Mouse (Mus musculus) left cerebral cortex, postnatal 10 days (tissue): ENCODE data around the gene Eml1. TPM values are rescaled to one million over a fixed set of nuclear protein-coding genes. Genes with fewer than 3 reads are reported as not detected.
A peak's percentile ranks its signal among the peaks of the same experiment; 100 is the strongest.

ENCODE experiments used
- DNase-seq, 2 experiments: peaks; one replicate each; pipeline ENCODE4 v3.0.0; 2021 to 2022; ENCODE audit warnings: low spot score in 2 of 2, mixed read lengths in 1 of 2; ENCODE audit errors: extremely low spot score in 1 of 2
- intact Hi-C: fragments of 180-260 bp; cut with DNase I; formaldehyde crosslinking; loops from one replicate; pipeline ENCODE4 v1.15.1; 2025
- total RNA-seq, 2 experiments: library from RNA; stranded (reverse); gene quantifications; 2 replicates each; pipeline ENCODE4 v1.2.3; 2021

Gene Eml1
- 10 to 100 TPM; 60.4 to 64.4 TPM for total RNA-seq

GRCm38 (mm10) chr12:108370596-108371428, at the start of gene Eml1:
Eml1 (plus strand) TSS chr12:108370957.
- DNase-seq: peak in 1 of 2 experiments; percentile 50
- intact Hi-C loops: no loop called here

GRCm38 (mm10) chr12:108326401-108326800, 44.4 kb upstream of the Eml1 start:
- DNase-seq: peak in 1 of 2 experiments; percentile 26
- intact Hi-C loops: no loop called here

DNA sequence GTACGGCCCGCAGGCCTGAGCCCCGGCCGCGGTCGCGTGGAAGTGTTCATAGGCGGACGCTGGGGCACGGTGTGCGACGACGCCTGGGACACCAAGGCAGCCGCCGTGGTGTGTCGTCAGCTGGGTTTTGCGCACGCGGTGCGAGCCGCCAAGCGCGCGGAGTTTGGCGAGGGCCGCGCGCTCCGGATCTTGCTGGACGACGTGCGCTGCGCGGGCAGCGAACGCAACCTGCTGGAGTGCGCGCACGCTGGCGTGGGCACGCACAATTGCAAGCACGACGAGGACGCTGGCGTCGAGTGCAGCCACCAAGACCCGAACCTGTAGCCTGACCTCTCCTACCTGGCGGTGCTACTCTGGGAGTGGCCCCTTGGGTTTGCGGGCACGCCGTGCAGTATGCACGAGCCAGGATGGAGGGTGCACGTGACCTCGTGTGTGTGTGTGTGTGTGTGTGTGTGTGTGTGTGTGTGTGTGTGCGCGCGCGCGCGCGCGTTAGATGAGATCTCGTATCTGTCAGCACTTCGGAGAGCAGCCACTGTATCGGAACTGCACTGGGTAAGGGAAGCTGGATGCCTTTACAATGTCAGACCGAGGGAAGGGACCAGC, 42.8 kb upstream of the Eml1 start:
- intact Hi-C loops: no loop called here
- DNase-seq: peak; percentile 78 to 87

DNA sequence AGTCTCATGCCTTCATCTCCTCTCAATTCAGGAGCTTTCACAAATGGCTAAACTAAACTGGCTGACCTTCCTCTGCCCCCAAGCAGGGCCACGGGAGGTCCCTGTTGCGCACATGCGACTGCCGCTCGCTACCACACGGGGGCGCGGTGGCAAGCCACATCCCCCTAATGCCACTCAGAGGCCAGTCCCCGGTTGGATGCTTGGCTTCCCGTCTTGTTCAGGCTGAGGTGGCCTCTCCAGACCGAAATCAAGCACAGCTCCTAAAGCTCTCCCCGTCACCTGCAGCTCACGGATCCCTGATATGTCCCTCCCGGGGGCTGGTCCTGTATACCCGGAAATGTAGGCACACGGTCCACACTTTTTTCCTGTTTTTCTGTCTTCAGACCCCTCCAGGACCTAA, 37.7 kb upstream of the Eml1 start:
- intact Hi-C loops: loop anchor here (5.0 kb wide), 1 partner anchor 159 kb away; no protein-coding TSS in a partner anchor
- DNase-seq: peak; percentile 75 to 91

DNA sequence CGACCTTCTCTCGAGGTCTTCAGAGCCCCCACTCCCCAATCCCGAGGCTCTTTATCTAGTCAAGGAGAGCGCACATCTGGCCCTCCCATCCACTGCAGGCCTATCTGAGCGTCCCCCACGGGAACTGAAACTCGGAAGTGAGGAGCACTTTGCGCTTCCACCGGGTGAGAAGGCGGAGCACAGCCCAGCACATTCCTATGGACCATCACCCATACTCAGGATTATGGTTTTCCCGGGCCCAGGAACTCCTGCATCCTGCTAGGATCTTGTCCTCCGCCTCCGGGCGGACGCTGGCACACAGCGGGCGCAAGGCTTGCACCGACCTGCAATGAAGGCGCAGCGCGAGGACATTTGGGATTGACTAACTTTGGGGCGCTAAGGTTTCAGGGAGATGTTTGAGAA, 37.3 kb upstream of the Eml1 start:
- intact Hi-C loops: loop anchor here (5.0 kb wide), 1 partner anchor 159 kb away; no protein-coding TSS in a partner anchor
- peak in 1 of 2 experiments; percentile 25 for DNase-seq

GRCm38 (mm10) chr12:108333895-108334445, 36.8 kb upstream of the Eml1 start, which contains the start of gene Cyp46a1:
Cyp46a1 (plus strand) TSS chr12:108334381.
- intact Hi-C loops: loop anchor here (5.0 kb wide), 1 partner anchor 158 kb away; no protein-coding TSS in a partner anchor
- peak; percentile 100 for DNase-seq

- DNase-seq: peak in 1 of 2 experiments; percentile 62
- intact Hi-C loops: loop anchor here (5.0 kb wide), 1 partner anchor 158 kb away; no protein-coding TSS in a partner anchor
Observed at GRCm38 (mm10) chr12:108334529-108334928, 36.2 kb upstream of the Eml1 start.

DNA sequence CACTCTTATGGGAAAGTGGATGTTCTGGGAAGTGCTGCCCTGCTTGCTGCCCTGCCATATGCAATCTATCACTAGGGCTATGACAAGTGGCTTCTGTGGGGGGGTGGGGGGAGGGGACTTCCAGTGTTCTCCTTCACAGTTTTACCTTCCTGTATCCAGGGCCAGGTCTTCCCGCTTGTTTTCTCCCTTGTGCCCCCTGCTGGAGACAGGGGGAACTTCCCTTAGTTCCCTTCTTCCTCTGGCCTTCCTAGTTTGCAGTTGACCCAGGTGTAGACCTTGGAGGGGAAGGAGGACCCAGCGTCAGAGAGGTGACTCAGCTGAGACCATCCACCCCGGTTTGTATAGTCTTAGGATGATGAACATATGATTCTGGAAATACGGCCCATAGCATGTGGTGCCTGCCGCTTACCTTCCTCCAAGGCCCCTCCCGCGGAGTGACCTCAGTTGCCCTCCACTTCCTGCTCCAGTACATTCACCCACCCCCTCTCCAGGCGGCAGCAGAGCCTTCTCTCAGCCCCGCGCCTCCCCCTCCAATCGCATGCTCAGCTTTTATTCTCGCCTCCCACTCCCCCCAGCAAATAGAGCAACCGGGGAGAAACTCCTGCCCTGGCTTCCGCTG, 32.1 kb upstream of the Eml1 start:
- peak in 1 of 2 experiments; percentile 65 for DNase-seq
- intact Hi-C loops: no loop called here

- DNase-seq: no peak
Observed at GRCm38 (mm10) chr12:108348151-108348550, 22.6 kb upstream of the Eml1 start.

DNA sequence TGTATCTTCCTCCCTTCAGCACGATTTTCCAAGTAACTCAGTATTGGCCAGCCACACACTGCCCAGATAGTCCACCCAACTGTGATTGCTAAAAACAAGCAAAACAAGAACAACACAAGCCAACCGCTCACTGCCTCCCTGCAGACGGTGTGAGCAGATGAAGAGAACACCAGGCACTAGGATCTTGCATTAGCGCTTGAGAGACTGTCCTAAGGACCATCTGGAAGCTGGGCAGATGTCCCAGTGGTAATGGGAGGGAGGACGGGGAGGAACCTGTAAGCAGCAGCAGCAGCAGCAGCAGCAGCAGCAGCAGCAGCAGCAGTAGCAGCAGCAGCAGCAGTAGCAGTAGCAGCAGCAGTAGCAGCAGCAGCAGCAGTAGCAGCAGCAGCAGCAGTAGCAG, 21.7 kb upstream of the Eml1 start:
- DNase-seq: peak in 1 of 2 experiments; percentile 37
- intact Hi-C loops: no loop called here

More at GRCm38 (mm10) chr12:108348151-108348550, 22.6 kb upstream of the Eml1 start:
- intact Hi-C loops: no loop called here

DNA sequence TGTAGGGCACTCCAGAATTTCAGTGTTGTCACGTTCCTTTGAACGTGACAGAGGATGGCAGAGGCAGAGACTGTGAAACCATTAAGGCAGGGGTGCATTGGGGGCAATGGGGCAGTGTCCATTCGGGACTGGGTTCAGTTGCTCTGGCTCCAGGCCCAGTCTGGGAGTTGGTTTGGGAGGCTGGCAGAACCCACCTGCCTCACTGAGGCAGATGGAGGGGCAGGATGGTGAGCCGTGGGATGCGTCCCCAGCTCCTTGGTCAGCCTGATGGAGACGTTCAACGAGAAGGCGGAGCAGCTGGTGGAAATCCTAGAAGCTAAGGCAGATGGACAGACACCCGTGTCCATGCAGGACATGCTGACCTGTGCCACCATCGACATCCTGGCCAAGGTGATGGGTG, 19.8 kb upstream of the Eml1 start:
- peak in 1 of 2 experiments; percentile 35 for DNase-seq
- intact Hi-C loops: no loop called here

- DNase-seq: no peak
- intact Hi-C loops: no loop called here
Observed at GRCm38 (mm10) chr12:108352371-108353136, 18.2 kb upstream of the Eml1 start.

GRCm38 (mm10) chr12:108354284-108354683, 16.5 kb upstream of the Eml1 start:
- intact Hi-C loops: no loop called here
- no peak for DNase-seq

DNA sequence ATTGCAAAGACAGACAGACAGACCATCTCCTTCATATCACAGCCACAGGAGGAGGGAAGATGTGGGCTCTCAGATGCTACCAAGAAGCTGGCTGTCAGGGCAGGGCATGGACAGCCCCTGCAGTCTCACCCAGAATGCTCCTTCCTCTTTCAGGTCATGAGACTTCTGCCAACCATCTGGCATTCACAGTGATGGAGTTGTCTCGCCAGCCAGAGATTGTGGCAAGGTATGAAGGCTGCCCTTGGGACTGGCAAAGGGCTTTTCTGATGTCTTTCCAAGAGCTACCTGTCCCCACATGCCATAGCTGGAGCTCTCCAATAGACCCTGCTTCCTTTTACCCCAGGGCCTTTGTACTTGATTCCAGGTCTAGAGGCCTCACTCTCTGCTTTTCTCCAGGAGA, 15.5 kb upstream of the Eml1 start:
- intact Hi-C loops: no loop called here
- DNase-seq: no peak

- no peak for DNase-seq
- intact Hi-C loops: no loop called here
Observed at GRCm38 (mm10) chr12:108355986-108356385, 14.8 kb upstream of the Eml1 start.

DNA sequence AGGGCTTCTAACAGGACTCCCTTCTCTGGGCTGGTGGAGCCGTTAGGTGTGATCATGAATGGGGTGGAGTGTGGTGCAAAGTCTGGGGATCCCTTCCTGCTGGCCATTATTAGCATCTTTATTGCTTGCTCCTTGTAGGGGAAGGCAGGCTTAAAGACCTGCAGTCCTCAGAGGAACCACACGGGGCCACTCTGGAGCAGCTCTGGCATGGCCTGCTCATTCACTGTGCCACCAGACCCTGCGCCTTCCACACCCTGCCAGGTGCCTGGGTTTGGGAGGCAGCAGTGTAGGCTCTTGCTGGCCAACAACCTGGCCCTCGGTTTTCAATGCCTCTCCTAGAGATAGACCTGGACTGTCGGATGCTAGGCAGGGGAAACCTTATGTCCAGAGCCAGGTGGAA, 7.0 kb upstream of the Eml1 start:
- peak; percentile 74 to 83 for DNase-seq
- intact Hi-C loops: loop anchor here (5.0 kb wide), 2 partner anchors 59 to 129 kb away; no protein-coding TSS in a partner anchor

- intact Hi-C loops: no loop called here
- DNase-seq: peak in 1 of 2 experiments; percentile 83
Observed at GRCm38 (mm10) chr12:108365340-108365739, 5.4 kb upstream of the Eml1 start.

DNA sequence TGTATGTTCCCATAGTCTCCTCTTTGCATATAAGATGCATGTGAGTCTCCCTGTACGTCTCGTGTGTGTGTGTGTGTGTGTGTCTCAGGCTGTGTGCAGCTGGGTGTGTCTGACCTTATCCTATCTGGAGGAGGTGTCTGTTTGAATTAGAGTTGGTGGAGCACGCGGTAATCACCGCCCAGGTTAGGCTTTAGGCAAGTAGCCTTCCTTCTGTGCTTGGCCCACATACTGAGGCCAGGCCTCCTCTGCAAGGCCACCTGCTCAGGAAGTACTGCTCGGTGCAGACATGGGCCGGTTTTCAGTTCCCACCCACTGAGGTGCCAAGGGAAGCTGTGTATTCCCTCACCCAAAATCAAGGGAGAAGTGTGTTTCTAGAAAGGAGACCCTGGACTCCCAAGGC, 4.9 kb upstream of the Eml1 start:
- DNase-seq: no peak
- intact Hi-C loops: no loop called here
